Mouse (Mus musculus) G1E (cell line): Measurements from ENCODE around the gene Agap1.

Experiments used
- CTCF ChIP-seq: IDR thresholded peaks from 2 replicates; pipeline ENCODE4 v1.5.1; 2012; ENCODE audit warnings: low read depth, low read length, inconsistent platforms, mixed read lengths
- GATA1 ChIP-seq: IDR thresholded peaks from 2 replicates; pipeline ENCODE4 v1.6.1; 2012; ENCODE audit warnings: borderline replicate concordance, low read length, inconsistent platforms, mixed read lengths
- TAL1 ChIP-seq: conservative IDR thresholded peaks from 2 replicates; pipeline ENCODE4 v1.6.1; 2012; ENCODE audit warnings: low read depth, low read length, inconsistent platforms, mixed read lengths

- TF ChIP-seq CTCF (no peak), GATA1 (no peak), TAL1 (no peak)
These were observed 118.9 kb downstream of the Agap1 start for GRCm38 (mm10) chr1:89573486-89573885.
